Mouse (Mus musculus) kidney, embryonic 14.5 days (tissue): ENCODE results near the gene Arid1a. TPM values are rescaled to one million over a fixed set of nuclear protein-coding genes. Genes with fewer than 3 reads are reported as not detected.

ENCODE experiments used
- ATAC-seq: fragments of 200-750 bp; cut with Nextera tagmentation; 2 replicates; pipeline ENCODE4 v1.8.0; 2017; ENCODE audit warnings: moderate number of reproducible peaks, mild to moderate bottlenecking, moderate TSS enrichment, moderate library complexity; ENCODE audit not compliant: low FRiP score, low TSS enrichment
- H3K27ac ChIP-seq: fragments of 300-500 bp; sonication (generic); 2 replicates; pipeline ENCODE4 v1.5.1; 2014; ENCODE audit warnings: low read depth, mild to moderate bottlenecking, low read length, moderate library complexity, mixed read lengths
- H3K27me3 ChIP-seq: fragments of 300-500 bp; sonication (generic); 2 replicates; pipeline ENCODE4 v1.6.1; 2014; ENCODE audit warnings: mild to moderate bottlenecking, low read length; ENCODE audit not compliant: control insufficient read depth, insufficient read depth
- H3K36me3 ChIP-seq: fragments of 300-500 bp; sonication (generic); 2 replicates; pipeline ENCODE4 v1.6.1; 2014; ENCODE audit warnings: low read length, mixed read lengths; ENCODE audit not compliant: control insufficient read depth, insufficient read depth
- H3K4me1 ChIP-seq: fragments of 300-500 bp; sonication (generic); 2 replicates; pipeline ENCODE4 v1.6.1; 2014; ENCODE audit warnings: low read length, mixed read lengths; ENCODE audit not compliant: control insufficient read depth, insufficient read depth
- H3K4me2 ChIP-seq: fragments of 300-500 bp; sonication (generic); replicated peaks from 2 replicates; pipeline ENCODE4 v1.6.1; 2014; ENCODE audit warnings: low read depth, mild to moderate bottlenecking, low read length
- H3K4me3 ChIP-seq: fragments of 300-500 bp; sonication (generic); 2 replicates; pipeline ENCODE4 v1.5.1; 2014; ENCODE audit warnings: mild to moderate bottlenecking, low read length
- H3K9ac ChIP-seq: fragments of 300-500 bp; sonication (generic); 2 replicates; pipeline ENCODE4 v1.6.1; 2014; ENCODE audit warnings: low read depth, mild to moderate bottlenecking, low read length, moderate library complexity
- H3K9me3 ChIP-seq: fragments of 300-500 bp; sonication (generic); 2 replicates; pipeline ENCODE4 v1.6.1; 2016; ENCODE audit warnings: low read length; ENCODE audit not compliant: control insufficient read depth
- WGBS: fragments of 180-500 bp; shearing (Covaris S2); extraction: QIAGEN DNeasy Blood & Tissue Kit; methylation state at CpG from one replicate; pipeline ENCODE4 v1.1.7; 2014; 5-methylcytosine and 5-hydroxymethylcytosine counted together
- polyA plus RNA-seq: library from polyadenylated mRNA; unstranded; fragments of >200 nt; fragmentation: Nextera tagmentation; extraction: Ambion mirVana; gene quantifications from 2 replicates; pipeline ENCODE4 v1.2.1, GENCODE M21; 2014

The Arid1a gene
- polyA plus RNA-seq, 1 experiment from 2014 or later, result 51.7 TPM

- H3K36me3 ChIP-seq, result no peaks in the 10 kb centered on the region; the same call in 1 of the 2 replicates
- H3K4me1 ChIP-seq, result peaks cover 52% of the 10 kb centered on the region
- H3K27me3 ChIP-seq, result no peaks in the 10 kb centered on the region
- peak overlapping the region; percentile 80 for H3K4me2 ChIP-seq
- ATAC-seq, result no peak
- peak overlapping the region; percentile 100 for H3K27ac ChIP-seq
- 1% methylated on average over 24 of the region's 24 CpGs for WGBS
- H3K9ac ChIP-seq, result peak overlapping the region; percentile 89
- H3K9me3 ChIP-seq, result no peaks in the 10 kb centered on the region
- H3K4me3 ChIP-seq, result peak overlapping the region; percentile 79
Observed at GRCm38 (mm10) chr4:133672845-133673647, 83.5 kb downstream of the Arid1a start.

- ATAC-seq, result peak; percentile 91
- under 1% methylated on average over 57 of the region's 76 CpGs for WGBS
- Histone ChIP-seq H3K36me3 (no peaks in the 10 kb centered on the region; the same call in 1 of the 2 replicates), H3K9me3 (no peaks in the 10 kb centered on the region), H3K4me2 (peak within 1 kb of the TSS; percentile 80), H3K4me3 (peak within 1 kb of the TSS; percentile 79), H3K27ac (peak within 1 kb of the TSS; percentile 100), H3K9ac (peak within 1 kb of the TSS; percentile 89), H3K4me1 (peaks cover 49% of the 10 kb centered on the region), H3K27me3 (no peaks in the 10 kb centered on the region)
Observed at GRCm38 (mm10) chr4:133671881-133672844, 84.4 kb downstream of the Arid1a start, which contains the start of gene Pigv. Gene Pigv (minus strand): TSS chr4:133672647.

GRCm38 (mm10) chr4:133671184-133671880, 85.2 kb downstream of the Arid1a start:
- H3K36me3 ChIP-seq, result peaks cover 5% of the 10 kb centered on the region; the same call in 1 of the 2 replicates
- H3K9ac ChIP-seq, result peak overlapping the region; percentile 89
- H3K4me2 ChIP-seq, result peak overlapping the region; percentile 80
- peaks cover 41% of the 10 kb centered on the region for H3K4me1 ChIP-seq
- H3K27me3 ChIP-seq, result no peaks in the 10 kb centered on the region
- H3K9me3 ChIP-seq, result no peaks in the 10 kb centered on the region
- peak overlapping the region; percentile 100 for H3K27ac ChIP-seq
- WGBS, result 5% methylated on average over 13 of the region's 13 CpGs
- no peak for ATAC-seq
- H3K4me3 ChIP-seq, result peak overlapping the region; percentile 79

- ATAC-seq, result no peak
- Histone ChIP-seq H3K27ac (no peak overlapping the region), H3K36me3 (peaks cover 13% of the 10 kb centered on the region), H3K9me3 (no peaks in the 10 kb centered on the region), H3K4me2 (no peak overlapping the region), H3K4me3 (no peak overlapping the region), H3K4me1 (peaks cover 29% of the 10 kb centered on the region), H3K27me3 (no peaks in the 10 kb centered on the region), H3K9ac (no peak overlapping the region)
- WGBS, result 59% methylated on average over 6 of the region's 6 CpGs
Observed at GRCm38 (mm10) chr4:133669652-133670210, 86.8 kb downstream of the Arid1a start.

- ATAC-seq, result no peak
- H3K4me2 ChIP-seq, result no peak overlapping the region
- peaks cover 16% of the 10 kb centered on the region for H3K36me3 ChIP-seq
- no peaks in the 10 kb centered on the region for H3K9me3 ChIP-seq
- H3K27ac ChIP-seq, result no peak overlapping the region
- no peak overlapping the region for H3K4me3 ChIP-seq
- peaks cover 17% of the 10 kb centered on the region for H3K4me1 ChIP-seq
- no peak overlapping the region for H3K9ac ChIP-seq
- WGBS, result 61% methylated on average over 3 of the region's 3 CpGs
- no peaks in the 10 kb centered on the region for H3K27me3 ChIP-seq
Observed at GRCm38 (mm10) chr4:133668537-133668936, 88.0 kb downstream of the Arid1a start.

GRCm38 (mm10) chr4:133666199-133666598, 90.4 kb downstream of the Arid1a start:
- no peaks in the 10 kb centered on the region for H3K9me3 ChIP-seq
- H3K36me3 ChIP-seq, result peaks cover 24% of the 10 kb centered on the region
- 79% methylated on average over 6 of the region's 6 CpGs for WGBS
- H3K4me1 ChIP-seq, result peaks cover 13% of the 10 kb centered on the region
- no peaks in the 10 kb centered on the region for H3K27me3 ChIP-seq
- no peak overlapping the region for H3K4me2 ChIP-seq
- H3K9ac ChIP-seq, result no peak overlapping the region
- no peak overlapping the region for H3K27ac ChIP-seq
- no peak overlapping the region for H3K4me3 ChIP-seq
- no peak for ATAC-seq

GRCm38 (mm10) chr4:133665118-133665517, 91.5 kb downstream of the Arid1a start:
- H3K4me3 ChIP-seq, result no peak overlapping the region
- peaks cover 24% of the 10 kb centered on the region for H3K36me3 ChIP-seq
- no peaks in the 10 kb centered on the region for H3K9me3 ChIP-seq
- H3K27ac ChIP-seq, result no peak overlapping the region
- no peaks in the 10 kb centered on the region for H3K27me3 ChIP-seq
- no peak overlapping the region for H3K4me2 ChIP-seq
- no peak for ATAC-seq
- 80% methylated on average over 11 of the region's 11 CpGs for WGBS
- peaks cover 16% of the 10 kb centered on the region for H3K4me1 ChIP-seq
- 0 out of 2 replicates have a peak overlapping the region, but pooled peaks have one; percentile 12 for H3K9ac ChIP-seq

- H3K9me3 ChIP-seq, result no peaks in the 10 kb centered on the region
- H3K4me3 ChIP-seq, result no peak overlapping the region
- peaks cover 24% of the 10 kb centered on the region for H3K36me3 ChIP-seq
- H3K27ac ChIP-seq, result no peak overlapping the region
- WGBS, result 85% methylated on average over 8 of the region's 8 CpGs
- ATAC-seq, result no peak
- peaks cover 30% of the 10 kb centered on the region for H3K4me1 ChIP-seq
- H3K4me2 ChIP-seq, result no peak overlapping the region
- H3K9ac ChIP-seq, result no peak overlapping the region
- H3K27me3 ChIP-seq, result no peaks in the 10 kb centered on the region
Observed at GRCm38 (mm10) chr4:133662945-133663344, 93.6 kb downstream of the Arid1a start.
